Mouse (Mus musculus) c-Kit-positive CD71-positive TER-119-negative erythroid progenitor cells, embryonic 14.5 days (primary cell): Measurements from ENCODE around the gene Atp8a2.

ENCODE experiments used
- DNase-seq: peaks from one replicate; pipeline ENCODE4 v3.0.0-alpha.2; 2013; ENCODE audit warnings: low read depth

The Atp8a2 gene

DNA sequence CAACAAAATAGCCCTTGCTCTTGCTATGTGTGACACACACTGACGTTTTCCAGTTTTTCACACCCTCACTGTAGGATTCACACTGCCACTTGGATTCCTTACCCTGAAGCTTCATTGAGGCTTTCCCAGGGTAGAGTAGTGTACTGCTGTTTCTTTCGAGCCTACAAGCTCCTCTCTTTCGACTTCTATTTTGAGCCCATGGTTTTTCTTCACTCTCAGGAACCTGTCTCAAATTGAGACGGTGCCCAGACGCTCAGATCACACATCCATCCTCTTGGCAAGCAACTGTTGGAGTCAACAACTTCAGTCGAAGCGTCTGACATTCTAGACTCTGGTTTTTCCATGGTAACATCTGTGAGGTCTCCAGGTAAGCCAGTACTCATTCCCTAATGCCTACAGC is at the start of gene Atp8a2:
Gene Atp8a2 (minus strand): TSS at position 296 of the 400 bp plus-strand sequence.
- DNase-seq: no peak

DNA sequence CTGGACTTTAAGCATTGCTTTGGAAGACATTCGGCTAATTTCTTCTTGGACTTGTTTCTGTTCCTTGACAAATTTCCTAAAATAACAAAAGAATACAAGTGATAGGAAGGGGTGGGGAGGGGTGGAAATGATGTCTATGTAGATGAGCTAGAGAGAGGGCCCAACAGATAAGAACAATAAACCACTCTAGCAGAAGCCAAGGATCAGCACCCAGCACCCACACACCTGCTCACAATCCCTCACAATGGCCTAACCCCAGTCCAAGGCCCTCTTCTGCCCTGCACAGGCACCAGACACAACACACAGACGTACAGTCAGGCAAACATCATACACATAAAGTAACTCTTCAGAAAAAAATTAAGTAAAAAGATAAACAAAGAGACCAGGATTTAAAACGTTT is 41.6 kb upstream of the Atp8a2 start:
- no peak for DNase-seq

DNA sequence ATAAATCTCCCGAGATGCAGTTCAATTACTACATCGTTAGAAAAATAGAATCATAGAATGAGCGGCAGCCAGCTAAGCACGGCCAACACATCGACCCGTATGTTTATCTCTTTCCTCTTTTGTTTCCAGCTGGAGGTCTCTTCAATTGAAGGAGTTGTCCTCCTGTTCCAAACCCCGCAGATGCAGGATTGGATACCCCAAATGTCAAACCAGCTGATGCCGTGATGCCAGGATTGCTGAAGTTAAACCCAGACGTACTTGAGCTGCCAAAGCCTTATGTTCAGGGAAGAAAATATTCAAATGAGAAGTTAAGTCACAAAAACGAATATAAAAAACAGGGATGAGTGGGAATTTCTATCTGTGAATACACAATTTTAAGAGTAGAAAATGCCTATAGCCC is 22.9 kb upstream of the Atp8a2 start:
- DNase-seq: no peak

DNA sequence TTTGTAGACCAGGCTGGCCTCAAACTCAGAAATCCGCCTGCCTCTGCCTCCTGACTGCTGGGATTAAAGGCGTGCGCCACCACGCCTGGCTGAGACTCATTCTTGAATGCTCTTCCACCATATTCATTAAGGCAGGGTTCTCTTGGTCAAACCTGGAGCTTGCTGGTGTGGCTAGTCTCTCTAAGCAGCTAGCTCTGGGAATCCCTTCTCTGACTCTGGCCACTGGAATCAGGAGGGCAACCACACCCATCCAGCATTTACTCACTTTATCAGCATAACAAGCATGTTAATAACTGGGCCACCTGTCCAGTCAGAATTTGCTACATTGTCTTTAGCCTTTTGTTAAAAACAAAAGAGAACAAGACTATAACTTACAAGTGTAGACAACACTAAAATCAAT is 20.6 kb upstream of the Atp8a2 start:
- no peak for DNase-seq

DNA sequence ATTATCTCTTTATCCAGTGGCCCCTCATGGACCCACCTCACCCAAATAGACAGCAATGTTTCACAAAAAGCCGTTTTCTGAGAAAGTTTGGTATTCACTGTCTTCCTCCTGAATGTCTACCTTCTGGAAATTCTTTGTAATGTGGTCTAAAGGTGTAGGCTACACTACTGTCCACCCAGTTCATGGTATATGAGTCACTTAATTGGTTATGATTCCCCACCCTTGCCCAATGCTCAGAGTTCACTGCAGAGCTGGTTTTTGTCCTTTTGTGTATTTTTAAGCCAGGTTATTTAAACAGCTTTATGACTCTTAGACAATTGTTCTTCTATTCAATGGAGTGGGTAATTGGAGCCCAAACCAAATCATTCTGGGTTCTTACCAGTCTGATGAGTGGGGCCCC is 19.1 kb upstream of the Atp8a2 start:
- DNase-seq: no peak

DNA sequence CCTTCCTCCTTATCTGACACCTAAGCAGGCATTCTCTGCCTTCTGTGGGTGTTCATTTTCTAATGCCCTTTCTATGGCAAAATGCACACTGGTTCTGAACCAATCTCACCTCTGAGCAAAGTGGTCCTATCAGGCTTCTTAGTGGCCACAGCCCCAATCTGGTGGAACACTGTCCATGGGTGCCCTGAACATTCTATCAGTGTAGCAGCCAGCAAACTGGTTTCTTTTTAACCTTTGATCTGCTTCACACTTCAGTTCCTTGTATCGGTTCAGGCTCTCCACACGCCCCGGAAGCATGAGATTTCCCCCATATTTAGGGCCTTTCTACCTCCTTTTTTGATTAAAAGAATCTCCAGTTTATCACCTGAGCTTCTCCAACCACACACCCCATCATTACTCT is 18.0 kb upstream of the Atp8a2 start:
- DNase-seq: no peak

DNA sequence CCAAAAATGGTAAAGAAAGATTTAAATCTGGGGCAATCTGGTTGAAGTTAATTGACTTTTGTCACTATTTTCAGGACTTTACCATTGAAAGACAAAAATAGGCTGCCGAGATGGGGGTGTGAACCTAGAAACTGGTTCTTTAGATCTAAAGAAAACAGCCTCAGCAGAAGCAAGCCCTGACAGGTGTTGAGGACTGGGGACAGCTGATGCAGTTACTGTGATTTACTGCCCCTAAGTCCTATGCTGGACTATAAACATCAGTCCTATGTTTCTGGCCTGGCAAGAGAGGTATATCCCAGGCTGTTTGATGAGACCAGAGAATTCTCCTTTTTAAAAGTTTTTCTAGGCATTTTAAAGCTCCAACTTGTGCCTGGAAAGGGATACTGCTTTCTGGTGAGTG is 17.1 kb upstream of the Atp8a2 start:
- DNase-seq: no peak

DNA sequence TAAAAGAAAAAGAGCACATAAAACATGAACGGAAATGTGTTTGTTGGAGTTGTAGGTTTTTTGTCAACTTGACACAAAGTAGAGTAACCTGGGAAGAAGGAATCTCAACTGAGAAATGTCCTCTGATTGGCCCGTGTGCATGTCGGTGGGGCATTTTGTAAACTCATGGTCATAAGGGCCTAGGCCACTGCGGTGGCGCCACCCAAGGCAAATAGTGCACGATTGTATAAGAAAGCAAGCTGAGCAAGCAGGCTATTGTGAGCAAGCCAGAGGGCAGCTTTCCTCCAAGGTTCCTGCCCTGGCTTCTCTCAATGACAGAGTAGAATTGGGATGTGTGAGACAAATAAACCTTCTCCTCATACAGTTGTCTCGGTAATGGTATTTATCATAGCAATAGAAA is 12.2 kb upstream of the Atp8a2 start:
- no peak for DNase-seq

DNA sequence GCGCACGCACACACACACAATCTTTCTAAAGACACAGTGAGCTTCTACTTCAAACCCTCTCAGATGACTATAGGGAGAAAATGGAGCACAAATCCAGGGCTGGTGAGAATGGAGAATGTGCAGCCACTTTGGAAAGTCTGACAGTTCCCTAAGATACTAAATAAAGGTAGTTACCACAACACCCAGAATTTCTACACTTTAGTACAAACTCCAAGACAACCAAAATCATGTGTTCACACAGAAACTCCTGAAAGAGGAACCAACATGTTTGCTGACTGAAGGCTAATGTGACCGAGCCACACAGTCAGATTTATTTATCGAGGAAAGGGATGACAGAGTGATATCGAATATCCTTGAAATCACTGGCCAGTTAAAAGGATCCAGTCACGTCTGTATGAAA is 8.0 kb upstream of the Atp8a2 start:
- DNase-seq: no peak

DNA sequence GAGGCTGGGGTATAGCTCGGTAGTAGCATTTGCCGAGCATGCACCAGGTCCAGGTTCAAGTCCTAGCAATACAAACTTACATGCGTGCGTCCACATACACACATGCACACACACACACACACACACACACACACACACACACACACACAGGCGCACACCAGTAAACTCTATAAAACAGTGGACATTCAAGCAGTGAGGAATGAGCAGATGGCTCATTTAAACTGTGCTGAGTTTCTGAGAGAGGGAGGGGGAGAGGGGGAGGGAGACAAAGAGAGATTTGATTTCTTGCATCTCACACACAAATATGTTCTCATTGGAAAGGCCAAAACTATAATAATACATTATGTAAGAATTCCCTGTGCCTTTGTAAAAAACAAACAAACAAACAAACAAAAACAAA is 980 bp downstream of the Atp8a2 start:
- DNase-seq: no peak

DNA sequence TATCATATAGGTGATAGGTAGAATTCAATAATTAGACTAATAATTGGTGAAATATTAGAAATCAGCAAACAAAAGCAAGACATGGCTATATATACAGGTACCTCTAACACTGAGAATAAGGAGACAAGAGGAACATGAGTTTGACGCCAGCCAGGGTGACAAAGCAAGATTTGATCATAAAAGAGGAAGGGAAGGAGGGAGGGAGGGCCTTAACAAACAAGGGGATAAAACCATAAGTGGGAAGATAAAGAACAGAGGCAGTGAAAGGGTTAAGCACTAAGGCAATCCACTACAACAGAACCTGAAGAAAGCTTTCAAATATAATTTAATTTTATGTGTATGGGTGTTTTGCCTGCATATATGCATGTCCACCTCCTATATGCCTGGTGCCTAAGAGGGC is 2.4 kb downstream of the Atp8a2 start:
- no peak for DNase-seq

DNA sequence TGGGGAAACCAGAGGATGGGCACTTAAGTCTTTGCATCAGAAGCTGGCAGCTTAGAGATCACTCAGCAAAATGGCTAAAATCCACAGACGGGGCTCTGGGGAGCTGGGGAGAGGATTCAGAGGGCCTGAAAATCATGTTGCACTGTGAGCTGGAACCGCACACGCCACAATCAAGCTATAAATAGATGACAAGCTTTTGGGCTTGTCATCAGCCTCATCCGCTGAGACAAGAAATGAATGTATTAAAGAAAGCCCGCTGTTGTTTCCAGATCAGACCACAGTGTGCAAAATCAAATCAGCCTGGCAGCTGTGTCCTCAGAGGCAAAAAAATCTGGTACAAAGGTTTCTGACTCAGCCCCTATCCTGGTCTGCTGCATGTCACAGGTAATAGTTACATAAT is 7.2 kb downstream of the Atp8a2 start:
- DNase-seq: no peak

DNA sequence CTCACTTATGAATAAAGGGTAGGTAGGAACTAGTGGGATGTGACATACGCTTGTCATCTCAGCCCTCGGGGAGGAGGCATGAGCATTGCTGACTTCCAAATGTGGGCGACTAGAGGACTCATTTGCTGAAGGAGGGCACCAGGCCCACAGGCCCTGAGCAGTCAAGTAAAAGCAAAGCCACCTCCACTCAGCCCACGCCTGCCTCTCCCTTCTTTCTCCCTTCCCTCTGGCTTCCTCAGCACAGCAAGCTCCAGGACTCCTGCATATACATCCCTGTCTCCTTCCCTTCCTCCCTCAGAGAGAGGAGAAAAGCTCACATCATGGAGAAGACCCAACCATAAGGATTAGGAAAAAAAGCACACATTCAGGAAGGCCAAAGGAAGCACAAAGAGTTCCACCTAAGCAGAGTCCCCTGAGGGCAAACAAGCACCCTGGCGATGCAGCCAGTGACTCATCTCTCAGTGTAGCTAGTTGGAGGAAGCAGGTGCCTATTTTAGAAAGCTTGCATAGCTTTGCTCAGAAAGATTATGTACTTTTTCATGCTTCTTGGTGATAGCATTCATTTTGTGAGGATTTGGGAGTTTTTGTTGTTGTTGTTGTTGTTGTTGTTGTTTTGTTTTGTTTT is 8.7 kb downstream of the Atp8a2 start:
- DNase-seq: no peak

DNA sequence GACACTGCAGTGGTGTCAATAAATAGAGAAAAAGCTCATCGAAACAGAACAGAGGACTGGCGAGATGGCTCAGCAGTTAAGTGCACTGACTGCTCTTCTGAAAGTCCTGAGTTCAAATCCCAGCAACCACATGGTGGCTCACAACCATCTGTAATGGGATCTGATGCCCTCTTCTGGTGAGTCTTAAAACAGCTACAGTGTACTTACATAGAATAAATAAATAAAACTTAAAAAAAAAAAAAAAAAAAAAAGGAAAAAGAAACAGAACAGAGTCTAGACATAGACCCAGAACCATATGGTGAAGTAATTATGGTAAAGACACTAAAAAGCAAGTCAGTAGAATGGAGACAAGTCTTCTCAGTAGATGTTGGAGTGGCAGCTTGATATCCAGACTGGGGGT is 15.7 kb downstream of the Atp8a2 start:
- DNase-seq: no peak

DNA sequence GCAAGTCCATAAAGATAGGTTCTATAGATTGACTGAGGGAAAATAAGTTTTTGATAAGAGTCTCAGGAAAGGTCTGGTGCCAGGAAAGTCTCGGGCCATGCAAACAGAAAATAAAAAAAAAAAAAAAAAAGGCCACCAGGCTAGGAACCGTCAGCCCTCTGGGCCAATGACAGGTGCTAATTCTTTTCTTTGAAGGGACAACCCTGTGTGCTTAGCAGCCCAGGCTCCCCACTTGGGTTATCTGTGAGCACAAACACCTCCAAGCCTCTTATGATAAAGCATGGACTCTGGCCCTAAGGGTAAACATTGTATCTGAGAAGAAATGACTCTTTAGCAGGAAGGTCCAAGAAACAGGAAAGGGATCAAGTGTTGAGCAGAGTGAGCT is 18.4 kb downstream of the Atp8a2 start:
- no peak for DNase-seq

DNA sequence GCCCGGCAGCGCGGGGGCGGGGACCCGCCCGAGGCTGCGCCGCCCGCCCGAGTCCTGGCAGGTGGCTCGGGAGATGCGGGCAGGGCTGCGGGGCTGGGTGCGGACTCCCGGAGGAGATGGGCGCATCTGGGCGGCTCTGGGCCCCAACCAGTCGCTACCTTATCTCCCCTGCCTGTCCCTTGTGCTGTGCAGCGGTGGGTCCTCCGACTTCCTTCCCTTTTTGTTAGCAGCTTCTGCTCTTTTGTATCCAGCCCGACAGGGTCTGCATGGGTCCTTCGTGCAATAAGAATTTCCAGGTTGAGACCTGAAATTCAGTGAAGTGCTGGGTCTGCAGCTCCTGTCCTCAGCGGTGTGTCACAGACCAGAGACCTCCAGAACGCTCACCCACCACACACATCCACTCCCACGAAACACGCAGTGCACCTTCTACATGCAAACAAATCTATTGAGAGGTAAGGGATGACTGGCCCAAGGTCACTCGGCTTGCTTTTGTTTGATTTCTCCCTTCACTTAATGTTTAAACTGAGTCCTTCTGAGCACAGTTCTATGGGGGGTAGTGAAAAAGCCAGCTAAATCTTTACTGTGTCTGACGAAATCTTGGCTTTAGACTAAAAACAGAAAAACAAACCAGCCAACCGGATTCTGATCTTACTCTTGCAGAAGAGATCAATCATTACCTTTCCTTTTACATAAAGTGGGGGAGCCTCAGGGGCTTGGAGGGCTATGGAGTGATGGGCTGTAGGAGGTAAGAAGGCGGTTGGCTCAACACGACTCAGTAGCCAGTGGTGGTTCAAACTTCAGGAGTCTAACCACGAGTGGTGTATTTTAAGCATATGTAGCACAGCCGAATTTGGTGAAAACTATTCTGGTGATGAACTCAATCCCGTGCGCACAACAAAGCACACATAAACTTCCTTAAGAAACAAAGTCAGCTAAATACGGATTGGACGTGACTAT is 19.1 kb downstream of the Atp8a2 start:
- no peak for DNase-seq

DNA sequence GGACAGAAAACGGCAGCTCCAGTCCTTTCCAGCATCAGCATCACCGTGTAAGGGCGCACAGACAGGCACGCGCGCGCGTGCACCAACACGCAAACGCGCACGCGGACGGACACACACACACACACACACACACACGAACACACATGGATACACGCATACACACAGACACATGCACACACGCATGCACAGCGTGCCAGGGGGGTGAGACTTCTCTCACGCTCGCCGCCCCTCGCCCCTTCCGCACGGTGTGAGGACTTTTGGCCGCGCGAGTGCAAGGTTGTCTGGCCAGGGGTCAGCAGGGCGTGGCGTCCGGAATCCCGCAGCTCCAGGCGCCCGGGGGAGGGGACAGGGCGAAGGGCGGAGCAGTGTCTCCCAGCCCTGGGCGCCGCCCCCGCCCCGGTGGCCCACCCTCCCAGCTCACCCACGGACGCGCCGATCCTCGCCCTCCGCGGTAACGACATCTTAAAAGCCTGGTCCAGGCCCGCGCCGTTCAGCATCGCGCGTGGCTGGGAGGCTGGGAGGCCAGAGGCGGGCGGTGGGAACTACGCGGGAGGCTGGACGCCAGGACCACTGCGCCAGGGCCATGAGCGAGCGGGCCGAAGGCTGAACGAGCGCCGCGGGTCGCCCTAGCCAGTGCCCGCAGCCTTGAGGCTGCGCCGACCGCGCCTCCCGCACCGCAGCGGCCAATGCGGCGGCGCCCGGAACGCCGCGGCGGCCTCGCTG is 19.9 kb downstream of the Atp8a2 start:
- DNase-seq: no peak

DNA sequence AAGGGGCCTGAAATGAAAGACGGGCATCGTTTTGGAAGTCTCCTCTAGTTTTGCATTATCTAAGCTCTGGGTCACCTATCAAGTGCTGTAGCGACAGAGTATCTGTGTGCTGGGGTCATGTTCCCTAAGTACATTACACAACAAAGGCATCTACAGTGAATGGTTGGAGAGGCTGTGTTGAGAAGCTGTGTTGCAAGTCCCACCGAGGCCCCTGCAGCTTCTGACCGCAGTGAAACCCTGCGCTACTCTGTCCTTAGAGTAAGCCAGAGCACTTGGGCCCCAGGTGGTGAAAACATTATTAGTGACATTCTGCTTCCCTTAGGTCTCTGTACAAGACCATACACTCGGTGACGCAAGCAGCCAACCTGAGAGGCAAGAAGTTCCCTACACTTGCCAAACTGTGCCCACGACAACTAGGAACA is 20.5 kb downstream of the Atp8a2 start:
- DNase-seq: no peak

DNA sequence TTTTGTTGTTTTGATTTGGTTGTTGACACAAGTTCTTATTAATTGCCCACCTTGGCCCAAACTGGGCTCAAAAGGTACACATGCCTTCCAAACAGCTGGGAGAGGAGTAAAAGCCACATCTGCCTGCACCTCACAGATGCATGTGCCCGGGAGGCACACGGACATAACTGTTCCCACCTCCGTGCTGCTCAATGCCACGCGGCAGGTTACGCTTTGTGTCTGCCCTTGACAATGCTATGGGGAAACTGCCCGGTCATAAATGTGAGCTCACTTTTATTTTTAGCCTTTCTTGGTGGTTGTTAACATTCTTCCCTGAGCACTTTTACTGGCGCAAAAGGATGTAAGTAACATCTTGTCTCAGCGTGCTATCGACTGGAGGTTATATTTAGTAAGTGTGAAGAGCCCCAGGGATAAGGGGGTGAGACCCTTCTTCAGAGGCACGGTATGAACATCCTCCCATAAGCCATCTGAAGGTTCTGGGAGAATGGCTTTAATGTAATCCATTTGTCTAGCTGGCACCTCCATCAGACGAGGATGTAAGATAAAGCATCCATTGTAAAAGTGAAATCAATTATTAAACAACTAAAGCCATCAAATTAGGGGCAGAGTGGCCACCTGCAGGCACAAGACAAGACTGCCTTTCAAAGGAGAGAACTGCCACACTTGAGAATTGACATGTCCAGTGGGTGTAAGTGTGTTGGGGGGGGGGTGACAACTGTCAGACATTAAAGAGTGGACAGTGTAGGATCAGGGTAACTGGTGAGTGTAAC is 24.5 kb downstream of the Atp8a2 start:
- DNase-seq: no peak

DNA sequence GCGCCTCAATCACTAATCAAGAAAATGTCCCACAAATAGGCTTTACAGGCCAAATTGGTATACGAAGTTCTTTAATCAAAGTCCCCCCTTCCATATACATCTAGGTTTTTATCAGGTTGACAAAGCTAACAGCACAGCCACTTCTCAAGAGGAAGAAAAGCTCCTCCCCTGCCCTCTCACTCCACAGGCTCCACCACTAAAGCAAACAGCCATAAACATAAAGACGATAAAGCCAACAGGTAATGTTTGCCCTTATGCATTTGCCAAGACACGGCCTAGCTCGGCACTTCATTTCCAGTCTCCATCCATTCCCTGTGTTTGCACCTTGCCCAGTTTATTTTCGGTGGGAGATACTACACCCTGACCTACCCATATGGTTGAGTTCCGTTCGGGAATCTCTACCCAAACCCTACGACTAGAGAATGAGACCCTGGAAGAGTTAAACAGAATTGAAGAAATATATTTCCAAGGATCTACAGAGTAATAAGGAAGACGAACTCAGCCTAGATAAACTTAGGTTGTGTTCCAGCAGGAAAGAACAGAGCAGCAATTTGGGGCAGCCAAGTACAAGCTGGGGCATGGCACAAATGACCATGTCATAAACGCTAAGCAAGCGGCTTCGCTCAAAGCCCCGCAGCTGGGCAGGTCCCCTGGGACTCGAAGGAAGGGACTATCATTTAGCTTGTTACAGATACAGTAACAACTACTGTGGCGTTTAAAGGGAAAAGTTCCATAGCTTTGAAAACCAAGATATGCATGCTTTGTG is 26.0 kb downstream of the Atp8a2 start:
- no peak for DNase-seq

DNA sequence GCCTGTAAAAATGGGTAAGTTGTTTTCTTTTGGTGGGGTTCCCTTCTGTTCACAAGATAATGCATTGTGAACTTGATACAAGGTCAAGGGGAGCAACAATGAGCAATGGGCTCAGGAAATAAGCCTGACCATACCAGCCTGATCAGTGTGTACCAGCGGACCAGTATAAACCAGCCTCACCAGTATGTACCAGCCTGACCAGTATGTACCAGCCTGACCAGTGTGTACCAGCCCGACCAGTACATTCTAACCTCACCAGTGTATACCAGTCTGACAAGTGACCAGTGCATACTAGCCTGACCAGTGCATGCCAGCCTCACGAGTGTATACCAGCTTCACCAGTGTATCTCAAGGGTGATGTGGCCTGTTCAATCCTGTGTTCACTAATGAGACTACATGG is 33.6 kb downstream of the Atp8a2 start:
- no peak for DNase-seq
